Mouse (Mus musculus): Measurements from ENCODE around the gene Clint1. TPM values are rescaled to one million over a fixed set of nuclear protein-coding genes. Genes with fewer than 3 reads are reported as not detected.

Gene Clint1
- polyA plus RNA-seq, 1 experiment from 2014 or later, result 67.7 TPM

- ATAC-seq (ENCODE audit: insufficient read depth, low FRiP score, low TSS enrichment) (no peak), DNase-seq (ENCODE audit: low spot score) (no peak)
- H3K27me3 ChIP-seq (ENCODE audit: control insufficient read depth, insufficient read depth, low read length), result no peaks in the 10 kb centered on the region
- H3K27ac ChIP-seq (ENCODE audit: low read depth, low read length), result no peak overlapping the region
- H3K4me3 ChIP-seq (ENCODE audit: low read depth, low read length), result no peak overlapping the region
- H3K9ac ChIP-seq (ENCODE audit: low read length), result no peak overlapping the region
- WGBS, result 94% methylated on average over 8 of the region's 8 CpGs
- no peaks in the 10 kb centered on the region for H3K36me3 ChIP-seq (ENCODE audit: control insufficient read depth, insufficient read depth, low read length)
- no peaks in the 10 kb centered on the region for H3K9me3 ChIP-seq (ENCODE audit: control insufficient read depth, low read length)
- H3K4me2 ChIP-seq (ENCODE audit: low read depth), result no peak overlapping the region
- no peaks in the 10 kb centered on the region for H3K4me1 ChIP-seq (ENCODE audit: control insufficient read depth, insufficient read depth, low read length)
These were observed 41.0 kb upstream of the Clint1 start for GRCm38 (mm10) chr11:45810805-45811204.

GRCm38 (mm10) chr11:45815603-45816002, 36.2 kb upstream of the Clint1 start:
- H3K27ac ChIP-seq (ENCODE audit: low read depth, low read length), result no peak overlapping the region
- DNase-seq (ENCODE audit: low spot score), result no peak
- ATAC-seq (ENCODE audit: insufficient read depth, low FRiP score, low TSS enrichment), result no peak
- H3K4me2 ChIP-seq (ENCODE audit: low read depth), result no peak overlapping the region
- no peaks in the 10 kb centered on the region for H3K4me1 ChIP-seq (ENCODE audit: control insufficient read depth, insufficient read depth, low read length)
- no peaks in the 10 kb centered on the region for H3K27me3 ChIP-seq (ENCODE audit: control insufficient read depth, insufficient read depth, low read length)
- no peaks in the 10 kb centered on the region for H3K36me3 ChIP-seq (ENCODE audit: control insufficient read depth, insufficient read depth, low read length)
- H3K9me3 ChIP-seq (ENCODE audit: control insufficient read depth, low read length), result no peaks in the 10 kb centered on the region
- H3K4me3 ChIP-seq (ENCODE audit: low read depth, low read length), result no peak overlapping the region
- 87% methylated on average over 10 of the region's 10 CpGs for WGBS
- no peak overlapping the region for H3K9ac ChIP-seq (ENCODE audit: low read length)

GRCm38 (mm10) chr11:45816712-45817111, 35.1 kb upstream of the Clint1 start:
- no peak overlapping the region for H3K4me2 ChIP-seq (ENCODE audit: low read depth)
- 75% methylated on average over 1 of the region's 1 CpGs for WGBS

GRCm38 (mm10) chr11:45817996-45818395, 33.9 kb upstream of the Clint1 start:
- no peak overlapping the region for H3K4me2 ChIP-seq (ENCODE audit: low read depth)
- ATAC-seq (ENCODE audit: insufficient read depth, low FRiP score, low TSS enrichment) (no peak), DNase-seq (ENCODE audit: low spot score) (no peak)
- no peak overlapping the region for H3K4me3 ChIP-seq (ENCODE audit: low read depth, low read length)
- H3K9ac ChIP-seq (ENCODE audit: low read length), result no peak overlapping the region
- no peaks in the 10 kb centered on the region for H3K4me1 ChIP-seq (ENCODE audit: control insufficient read depth, insufficient read depth, low read length)
- 62% methylated on average over 3 of the region's 3 CpGs for WGBS
- no peak overlapping the region for H3K27ac ChIP-seq (ENCODE audit: low read depth, low read length)
- H3K36me3 ChIP-seq (ENCODE audit: control insufficient read depth, insufficient read depth, low read length), result no peaks in the 10 kb centered on the region
- no peaks in the 10 kb centered on the region for H3K9me3 ChIP-seq (ENCODE audit: control insufficient read depth, low read length)
- no peaks in the 10 kb centered on the region for H3K27me3 ChIP-seq (ENCODE audit: control insufficient read depth, insufficient read depth, low read length)

More at GRCm38 (mm10) chr11:45816712-45817111, 35.1 kb upstream of the Clint1 start:
- H3K27ac ChIP-seq (ENCODE audit: low read depth, low read length), result no peak overlapping the region
- no peaks in the 10 kb centered on the region for H3K27me3 ChIP-seq (ENCODE audit: control insufficient read depth, insufficient read depth, low read length)
- ATAC-seq (ENCODE audit: insufficient read depth, low FRiP score, low TSS enrichment), result no peak
- no peaks in the 10 kb centered on the region for H3K4me1 ChIP-seq (ENCODE audit: control insufficient read depth, insufficient read depth, low read length)
- no peaks in the 10 kb centered on the region for H3K36me3 ChIP-seq (ENCODE audit: control insufficient read depth, insufficient read depth, low read length)
- DNase-seq (ENCODE audit: low spot score), result no peak
- H3K9ac ChIP-seq (ENCODE audit: low read length), result no peak overlapping the region
- no peak overlapping the region for H3K4me3 ChIP-seq (ENCODE audit: low read depth, low read length)
- no peaks in the 10 kb centered on the region for H3K9me3 ChIP-seq (ENCODE audit: control insufficient read depth, low read length)

- H3K9ac ChIP-seq (ENCODE audit: low read length), result no peak overlapping the region
- no peak overlapping the region for H3K4me3 ChIP-seq (ENCODE audit: low read depth, low read length)
- H3K27ac ChIP-seq (ENCODE audit: low read depth, low read length), result no peak overlapping the region
- no peak overlapping the region for H3K4me2 ChIP-seq (ENCODE audit: low read depth)
- no peaks in the 10 kb centered on the region for H3K9me3 ChIP-seq (ENCODE audit: control insufficient read depth, low read length)
- H3K27me3 ChIP-seq (ENCODE audit: control insufficient read depth, insufficient read depth, low read length), result no peaks in the 10 kb centered on the region
- no peak for DNase-seq (ENCODE audit: low spot score)
- no peaks in the 10 kb centered on the region for H3K36me3 ChIP-seq (ENCODE audit: control insufficient read depth, insufficient read depth, low read length)
- whole genome bisulfite sequencing, result 94% methylated on average over 6 of the region's 6 CpGs
- ATAC-seq (ENCODE audit: insufficient read depth, low FRiP score, low TSS enrichment), result no peak
- no peaks in the 10 kb centered on the region for H3K4me1 ChIP-seq (ENCODE audit: control insufficient read depth, insufficient read depth, low read length)
These were observed 30.9 kb upstream of the Clint1 start for GRCm38 (mm10) chr11:45820930-45821329.

GRCm38 (mm10) chr11:45830112-45830511, 21.7 kb upstream of the Clint1 start:
- H3K9me3 ChIP-seq (ENCODE audit: control insufficient read depth, low read length), result no peaks in the 10 kb centered on the region
- DNase-seq (ENCODE audit: low spot score) (no peak), ATAC-seq (ENCODE audit: insufficient read depth, low FRiP score, low TSS enrichment) (no peak)
- H3K36me3 ChIP-seq (ENCODE audit: control insufficient read depth, insufficient read depth, low read length), result no peaks in the 10 kb centered on the region
- no peak overlapping the region for H3K4me2 ChIP-seq (ENCODE audit: low read depth)
- H3K9ac ChIP-seq (ENCODE audit: low read length), result no peak overlapping the region
- no peak overlapping the region for H3K27ac ChIP-seq (ENCODE audit: low read depth, low read length)
- no peaks in the 10 kb centered on the region for H3K27me3 ChIP-seq (ENCODE audit: control insufficient read depth, insufficient read depth, low read length)
- no peaks in the 10 kb centered on the region for H3K4me1 ChIP-seq (ENCODE audit: control insufficient read depth, insufficient read depth, low read length)
- H3K4me3 ChIP-seq (ENCODE audit: low read depth, low read length), result no peak overlapping the region

GRCm38 (mm10) chr11:45830743-45831310, 21.0 kb upstream of the Clint1 start:
- ATAC-seq (ENCODE audit: insufficient read depth, low FRiP score, low TSS enrichment), result no peak
- H3K27me3 ChIP-seq (ENCODE audit: control insufficient read depth, insufficient read depth, low read length), result no peaks in the 10 kb centered on the region
- DNase-seq (ENCODE audit: low spot score), result no peak
- H3K36me3 ChIP-seq (ENCODE audit: control insufficient read depth, insufficient read depth, low read length), result no peaks in the 10 kb centered on the region
- WGBS, result 74% methylated on average over 9 of the region's 9 CpGs
- H3K27ac ChIP-seq (ENCODE audit: low read depth, low read length), result no peak overlapping the region
- no peaks in the 10 kb centered on the region for H3K9me3 ChIP-seq (ENCODE audit: control insufficient read depth, low read length)
- H3K9ac ChIP-seq (ENCODE audit: low read length), result no peak overlapping the region
- H3K4me3 ChIP-seq (ENCODE audit: low read depth, low read length), result no peak overlapping the region
- H3K4me1 ChIP-seq (ENCODE audit: control insufficient read depth, insufficient read depth, low read length), result no peaks in the 10 kb centered on the region
- no peak overlapping the region for H3K4me2 ChIP-seq (ENCODE audit: low read depth)

GRCm38 (mm10) chr11:45831476-45832143, 20.2 kb upstream of the Clint1 start:
- 93% methylated on average over 15 of the region's 15 CpGs for WGBS
- H3K4me2 ChIP-seq (ENCODE audit: low read depth), result no peak overlapping the region
- H3K4me1 ChIP-seq (ENCODE audit: control insufficient read depth, insufficient read depth, low read length), result no peaks in the 10 kb centered on the region
- H3K27ac ChIP-seq (ENCODE audit: low read depth, low read length), result no peak overlapping the region
- H3K27me3 ChIP-seq (ENCODE audit: control insufficient read depth, insufficient read depth, low read length), result no peaks in the 10 kb centered on the region
- H3K9me3 ChIP-seq (ENCODE audit: control insufficient read depth, low read length), result no peaks in the 10 kb centered on the region
- no peaks in the 10 kb centered on the region for H3K36me3 ChIP-seq (ENCODE audit: control insufficient read depth, insufficient read depth, low read length)
- H3K9ac ChIP-seq (ENCODE audit: low read length), result no peak overlapping the region
- DNase-seq (ENCODE audit: low spot score) (no peak), ATAC-seq (ENCODE audit: insufficient read depth, low FRiP score, low TSS enrichment) (no peak)
- no peak overlapping the region for H3K4me3 ChIP-seq (ENCODE audit: low read depth, low read length)

- no peaks in the 10 kb centered on the region for H3K9me3 ChIP-seq (ENCODE audit: control insufficient read depth, low read length)
- H3K4me3 ChIP-seq (ENCODE audit: low read depth, low read length), result no peak overlapping the region
- H3K27me3 ChIP-seq (ENCODE audit: control insufficient read depth, insufficient read depth, low read length), result no peaks in the 10 kb centered on the region
- H3K36me3 ChIP-seq (ENCODE audit: control insufficient read depth, insufficient read depth, low read length), result no peaks in the 10 kb centered on the region
- H3K9ac ChIP-seq (ENCODE audit: low read length), result no peak overlapping the region
- ATAC-seq (ENCODE audit: insufficient read depth, low FRiP score, low TSS enrichment), result no peak
- H3K27ac ChIP-seq (ENCODE audit: low read depth, low read length), result no peak overlapping the region
- no peak overlapping the region for H3K4me2 ChIP-seq (ENCODE audit: low read depth)
- H3K4me1 ChIP-seq (ENCODE audit: control insufficient read depth, insufficient read depth, low read length), result no peaks in the 10 kb centered on the region
- DNase-seq (ENCODE audit: low spot score), result no peak
- WGBS, result 27% methylated on average over 4 of the region's 4 CpGs
These were observed 16.1 kb upstream of the Clint1 start for GRCm38 (mm10) chr11:45835625-45836255.
